Mouse (Mus musculus) activated CD4-positive, CD25-positive, alpha-beta regulatory T cell, adult 9 weeks (primary cell): ENCODE measurements around the gene Cldn15. TPM values are rescaled to one million over a fixed set of nuclear protein-coding genes. Genes with fewer than 3 reads are reported as not detected.

ENCODE experiments used
- polyA plus RNA-seq: library from polyadenylated mRNA; unstranded; fragments of 100-300 nt; shearing (Covaris generic); gene quantifications from one replicate; pipeline ENCODE4 v1.2.1, GENCODE M21; 2017

Cldn15 gene
- polyA plus RNA-seq = not detected

DNA sequence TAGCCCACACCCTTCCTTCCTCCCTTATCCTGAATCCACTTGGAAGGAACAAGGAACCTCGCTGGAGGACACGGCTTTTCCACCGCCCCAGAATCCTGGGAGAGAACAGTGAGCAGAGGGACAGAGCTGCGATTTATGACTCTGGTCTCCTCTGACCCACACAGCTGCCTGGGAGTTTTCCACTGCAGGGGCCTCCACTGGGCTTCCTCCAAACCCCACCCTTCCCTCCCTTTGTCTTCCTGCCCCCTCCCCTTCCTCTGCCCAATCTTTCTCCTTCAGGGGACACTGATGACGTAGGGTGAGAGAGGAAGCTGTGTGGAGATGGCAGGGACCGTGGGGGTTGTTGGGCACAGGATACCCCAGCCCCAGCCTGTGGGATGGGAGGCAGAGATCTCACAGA is at the start of gene Cldn15:
Gene Cldn15 (plus strand): TSS at position 286 of the 400 bp plus-strand sequence.

DNA sequence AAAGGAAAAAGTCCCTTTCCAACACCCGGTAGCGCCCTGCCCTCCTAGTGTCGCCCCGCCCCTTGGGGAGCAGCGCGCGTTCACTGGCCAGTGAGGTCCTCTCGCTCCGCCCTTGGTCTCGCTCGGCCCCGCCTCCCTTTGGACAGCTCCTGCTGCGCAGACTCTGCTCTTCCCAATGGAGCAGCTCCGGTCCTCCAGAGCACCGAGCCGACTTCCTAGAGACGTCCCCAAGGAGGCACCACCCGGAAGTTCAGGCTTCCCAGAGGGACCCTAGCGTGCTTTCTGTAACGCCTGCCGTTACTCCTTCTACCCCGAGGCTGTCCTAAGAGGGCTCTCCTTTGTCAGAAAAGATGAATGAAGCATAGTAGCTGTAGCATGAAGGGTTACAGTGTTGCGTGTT is 13.4 kb upstream of the Cldn15 start, which contains the start of gene Fis1:
Gene Fis1 (plus strand): TSS at position 261 of the 400 bp plus-strand sequence.

DNA sequence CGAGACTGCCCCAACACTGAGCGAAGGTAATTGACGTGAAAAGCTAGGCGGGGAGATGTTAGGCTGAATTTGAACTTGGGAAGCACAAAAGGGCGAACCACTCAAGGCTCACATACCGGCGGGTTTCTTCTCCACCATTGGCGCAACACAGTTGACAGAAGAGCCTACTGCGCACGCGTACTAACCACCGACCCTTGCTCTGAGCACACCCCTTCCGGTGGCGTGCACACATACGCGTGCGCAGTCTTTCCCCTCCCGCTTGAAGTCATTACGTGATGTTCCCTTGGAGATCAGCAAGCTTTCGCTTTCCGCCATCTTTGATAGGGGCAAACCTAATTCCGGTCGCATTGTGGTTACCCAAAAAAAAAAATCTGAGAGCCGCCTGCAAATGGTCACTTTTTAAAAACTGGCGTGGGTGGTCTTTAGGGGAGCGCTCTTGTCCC is 20.3 kb downstream of the Cldn15 start, which contains the start of gene Plod3:
Gene Plod3 (plus strand): TSS at position 325 of the 443 bp plus-strand sequence.

DNA sequence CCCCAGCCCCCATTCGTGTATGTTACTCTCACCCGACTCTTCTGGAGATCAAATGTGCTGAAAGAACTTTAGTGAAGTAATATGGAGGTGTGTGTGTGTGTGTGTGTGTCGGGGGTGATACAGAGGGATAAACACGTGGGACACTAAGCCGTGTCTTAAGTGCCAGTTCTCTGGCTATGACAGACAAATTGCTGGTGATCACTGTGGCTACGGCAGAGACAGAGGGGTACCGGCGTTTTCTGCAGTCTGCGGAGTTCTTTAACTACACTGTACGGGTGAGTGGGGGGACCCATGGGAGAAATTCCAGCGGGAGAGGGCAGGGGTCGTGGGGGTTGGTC is 21.5 kb downstream of the Cldn15 start, which contains the start of gene Znhit1:
Gene Znhit1 (minus strand): TSS at position 88 of the 338 bp plus-strand sequence.

Other genes starting within 250 kb of the Cldn15 start
- not detected for gene Col26a1, start 83.4 kb upstream of the Cldn15 start, polyA plus RNA-seq
- 10.3 TPM for gene Ift22, start 58.5 kb upstream of the Cldn15 start, polyA plus RNA-seq
- 320 TPM for gene Fis1, start 13.3 kb upstream of the Cldn15 start, polyA plus RNA-seq
- gene Plod3, start 20.4 kb downstream of the Cldn15 start, polyA plus RNA-seq = 13.6 TPM
- 68.7 TPM for gene Znhit1, start 21.4 kb downstream of the Cldn15 start, polyA plus RNA-seq
- gene Vgf, start 59.8 kb downstream of the Cldn15 start, polyA plus RNA-seq = not detected
- 100 TPM for gene Ap1s1, start 79.5 kb downstream of the Cldn15 start, polyA plus RNA-seq
- not detected for gene Serpine1, start 105.7 kb downstream of the Cldn15 start, polyA plus RNA-seq
- 23.0 TPM for gene Trim56, start 149.6 kb downstream of the Cldn15 start, polyA plus RNA-seq
- not detected for gene Muc3, start 182.7 kb downstream of the Cldn15 start, polyA plus RNA-seq
- 1.8 TPM for gene Muc3a, start 245.8 kb downstream of the Cldn15 start, polyA plus RNA-seq